Comparison of ENCODE assay signal across 28 mouse cellular contexts in genomic region chr1:192431423-192431822, GRCm38 (mm10).
"Had no signal": no experiment of that assay in that cellular context is flagged by ENCODE, and none has a peak within 500 bp of the region (broad histone marks: within the 10 kb centered on the region; RNA-seq: fewer than 3 reads in every experiment).

No protein-coding gene starts in this region.

- H3K9me3 ChIP-seq: embryonic facial prominence, embryonic 10.5 days; embryonic facial prominence, embryonic 12.5 days; embryonic facial prominence, embryonic 13.5 days; embryonic facial prominence, embryonic 15.5 days; forebrain, embryonic 10.5 days; forebrain, embryonic 12.5 days; forebrain, embryonic 13.5 days; forebrain, embryonic 15.5 days had no signal

- H3K36me3 ChIP-seq: embryonic facial prominence, embryonic 10.5 days; embryonic facial prominence, embryonic 12.5 days; embryonic facial prominence, embryonic 13.5 days; embryonic facial prominence, embryonic 15.5 days; forebrain, embryonic 10.5 days; forebrain, embryonic 12.5 days; forebrain, embryonic 15.5 days had no signal

- DNase-seq: cerebellum, adult 8-10 months; cerebellum, adult 9-10 months; cerebellum, adult 9-11 months; cerebellum, postnatal 10 days; cerebellum, postnatal 14 days; cerebellum, postnatal 25 days; cerebellum, postnatal 36 days; embryo, embryonic 11 days; forebrain, postnatal 0 days; gastrocnemius, adult 2 months; gastrocnemius, postnatal 10 days; gastrocnemius, postnatal 14 days; gastrocnemius, postnatal 25 days; gastrocnemius, postnatal 36 days; heart, adult 11 months; heart, adult 18-20 months; heart, adult 2 months had no signal

- H3K27me3 ChIP-seq: embryonic facial prominence, embryonic 12.5 days; embryonic facial prominence, embryonic 13.5 days; embryonic facial prominence, embryonic 15.5 days; forebrain, embryonic 12.5 days; forebrain, embryonic 13.5 days; forebrain, embryonic 15.5 days had no signal

- H3K4me2 ChIP-seq: embryonic facial prominence, embryonic 12.5 days; embryonic facial prominence, embryonic 13.5 days; embryonic facial prominence, embryonic 15.5 days; forebrain, embryonic 12.5 days; forebrain, embryonic 13.5 days; forebrain, embryonic 15.5 days had no signal

- H3K4me1 ChIP-seq: embryonic facial prominence, embryonic 12.5 days; embryonic facial prominence, embryonic 13.5 days; embryonic facial prominence, embryonic 15.5 days; forebrain, embryonic 12.5 days; forebrain, embryonic 13.5 days; forebrain, embryonic 15.5 days had no signal

- H3K4me3 ChIP-seq: embryonic facial prominence, embryonic 10.5 days; embryonic facial prominence, embryonic 12.5 days; embryonic facial prominence, embryonic 13.5 days; embryonic facial prominence, embryonic 15.5 days; erythroblast, embryonic 14.5 days; forebrain, embryonic 10.5 days; forebrain, embryonic 12.5 days; forebrain, embryonic 13.5 days; forebrain, embryonic 15.5 days; gastrocnemius, adult 2 months; heart, adult 2 months had no signal

- H3K9ac ChIP-seq: embryonic facial prominence, embryonic 12.5 days; embryonic facial prominence, embryonic 13.5 days; embryonic facial prominence, embryonic 15.5 days; forebrain, embryonic 12.5 days; forebrain, embryonic 13.5 days; forebrain, embryonic 15.5 days; forebrain, postnatal 0 days had no signal

- ATAC-seq: forebrain, embryonic 13.5 days; forebrain, embryonic 14.5 days; forebrain, embryonic 15.5 days; forebrain, embryonic 16.5 days; forebrain, postnatal 0 days had no signal

- H3K27ac ChIP-seq: embryonic facial prominence, embryonic 10.5 days; embryonic facial prominence, embryonic 12.5 days; embryonic facial prominence, embryonic 13.5 days; embryonic facial prominence, embryonic 15.5 days; forebrain, embryonic 10.5 days; forebrain, embryonic 12.5 days; forebrain, embryonic 13.5 days; forebrain, embryonic 15.5 days; gastrocnemius, adult 2 months; heart, adult 2 months had no signal
